Mouse (Mus musculus): Measurements from ENCODE around the gene Atg9a. TPM values are rescaled to one million over a fixed set of nuclear protein-coding genes. Genes with fewer than 3 reads are reported as not detected.

The Atg9a gene
- total RNA-seq (2023), result 83.0 and 94.0 TPM in 2 replicates

DNA sequence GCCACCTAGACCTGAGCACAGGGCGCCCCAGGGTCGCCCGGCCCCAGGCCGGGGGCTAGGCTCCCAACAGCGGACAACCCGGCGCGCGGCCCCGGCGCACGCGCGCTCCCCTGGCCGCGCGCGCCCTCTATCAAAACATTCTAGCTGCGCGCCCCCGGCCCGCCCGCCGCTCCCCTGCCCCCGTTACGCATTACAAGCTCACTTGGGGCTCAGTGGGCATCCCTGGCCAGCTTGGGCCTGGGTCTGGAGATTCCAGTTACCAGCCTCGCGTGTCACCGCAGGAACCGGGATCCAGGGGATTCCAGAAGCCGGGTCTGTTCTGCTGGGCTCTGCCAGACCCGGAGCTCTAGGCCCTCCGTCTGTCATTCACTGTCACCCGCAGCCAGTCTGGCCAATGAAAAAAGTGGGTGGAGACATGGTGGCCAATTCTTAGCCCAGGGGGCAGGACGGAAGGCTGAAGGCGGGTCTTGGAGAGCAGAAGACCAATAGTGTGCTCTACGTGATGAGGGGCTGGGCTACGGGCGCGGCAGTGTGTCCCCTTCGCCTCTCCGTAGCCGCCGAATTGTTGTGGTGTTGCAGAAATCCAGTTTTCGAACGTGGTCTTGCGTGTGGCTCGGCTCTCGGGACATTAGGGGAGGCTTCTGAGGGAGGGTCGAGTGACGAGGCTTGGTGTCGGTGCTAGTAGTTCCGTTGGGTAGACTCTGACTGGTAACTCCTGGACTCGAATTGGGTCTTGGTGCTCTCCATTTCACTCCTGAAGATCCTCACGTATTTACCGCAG is at the start of gene Atg9a, which contains the start of gene Ankzf1:
TSS of gene Atg9a (minus strand) at position 575 of the 781 bp plus-strand sequence.
TSS of gene Ankzf1 (plus strand) at position 530 of the 781 bp plus-strand sequence.

GRCm38 (mm10) chr1:75236117-75237050 is 44.4 kb upstream of the Atg9a start, which contains the start of gene Dnajb2:
Gene Dnajb2, plus strand, starts transcription at chr1:75236406.

GRCm38 (mm10) chr1:75231664-75232152 is 39.7 kb upstream of the Atg9a start, which contains the start of gene A630095N17Rik:
Gene A630095N17Rik, minus strand, starts transcription at chr1:75232102.

DNA sequence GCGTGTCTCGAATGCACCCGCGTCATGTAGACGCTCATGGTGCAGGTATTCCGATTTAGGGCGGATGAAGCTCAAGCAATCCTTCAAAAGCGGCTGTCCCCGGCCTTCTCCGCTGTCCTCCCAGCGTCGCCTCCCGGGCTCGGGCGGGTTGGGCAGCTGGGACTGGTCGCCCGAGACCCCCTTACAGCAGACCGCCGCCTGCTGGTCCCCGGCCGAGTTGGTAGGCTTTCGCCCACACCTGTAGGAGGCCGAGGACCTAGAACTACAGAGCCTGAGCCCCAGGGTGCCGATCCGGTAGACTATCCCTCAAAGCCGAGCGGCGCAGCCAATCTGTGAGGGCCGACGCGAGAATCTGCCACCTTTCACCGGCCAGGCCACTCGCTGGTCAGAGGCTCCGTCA is 27.5 kb upstream of the Atg9a start, which contains the start of gene Tuba4a:
TSS of gene Tuba4a (minus strand) at position 335 of the 400 bp plus-strand sequence.

GRCm38 (mm10) chr1:75210136-75211087 is 18.4 kb upstream of the Atg9a start, which contains the start of the genes Glb1l and Stk16:
Gene Glb1l, minus strand, starts transcription at chr1:75210813.
Gene Stk16, plus strand, starts transcription at chr1:75210838.

DNA sequence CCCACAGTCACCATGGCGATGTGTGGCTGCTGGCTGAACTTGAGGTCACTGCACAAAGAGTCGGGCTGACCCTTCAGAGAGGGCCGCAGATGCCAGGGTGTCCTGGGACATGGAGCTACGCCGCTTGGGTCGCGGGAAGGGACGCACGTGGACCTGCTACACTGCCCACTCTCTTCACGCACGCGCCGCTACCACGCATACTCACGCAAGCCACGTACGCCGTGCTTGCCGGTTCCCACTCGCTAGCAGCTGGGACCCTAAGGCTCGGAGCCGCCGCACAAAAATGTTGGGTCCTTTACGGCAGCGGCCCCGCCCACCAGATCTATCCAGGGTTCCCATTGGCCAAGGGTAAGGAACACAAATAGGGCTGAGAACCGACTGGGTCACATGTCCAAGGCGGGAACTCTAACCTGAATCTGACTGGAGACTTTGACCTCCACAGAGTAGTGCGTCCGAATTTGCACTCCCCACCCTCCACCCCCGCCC is 11.8 kb downstream of the Atg9a start, which contains the start of gene Abcb6:
TSS of gene Abcb6 (minus strand) at position 288 of the 486 bp plus-strand sequence.

DNA sequence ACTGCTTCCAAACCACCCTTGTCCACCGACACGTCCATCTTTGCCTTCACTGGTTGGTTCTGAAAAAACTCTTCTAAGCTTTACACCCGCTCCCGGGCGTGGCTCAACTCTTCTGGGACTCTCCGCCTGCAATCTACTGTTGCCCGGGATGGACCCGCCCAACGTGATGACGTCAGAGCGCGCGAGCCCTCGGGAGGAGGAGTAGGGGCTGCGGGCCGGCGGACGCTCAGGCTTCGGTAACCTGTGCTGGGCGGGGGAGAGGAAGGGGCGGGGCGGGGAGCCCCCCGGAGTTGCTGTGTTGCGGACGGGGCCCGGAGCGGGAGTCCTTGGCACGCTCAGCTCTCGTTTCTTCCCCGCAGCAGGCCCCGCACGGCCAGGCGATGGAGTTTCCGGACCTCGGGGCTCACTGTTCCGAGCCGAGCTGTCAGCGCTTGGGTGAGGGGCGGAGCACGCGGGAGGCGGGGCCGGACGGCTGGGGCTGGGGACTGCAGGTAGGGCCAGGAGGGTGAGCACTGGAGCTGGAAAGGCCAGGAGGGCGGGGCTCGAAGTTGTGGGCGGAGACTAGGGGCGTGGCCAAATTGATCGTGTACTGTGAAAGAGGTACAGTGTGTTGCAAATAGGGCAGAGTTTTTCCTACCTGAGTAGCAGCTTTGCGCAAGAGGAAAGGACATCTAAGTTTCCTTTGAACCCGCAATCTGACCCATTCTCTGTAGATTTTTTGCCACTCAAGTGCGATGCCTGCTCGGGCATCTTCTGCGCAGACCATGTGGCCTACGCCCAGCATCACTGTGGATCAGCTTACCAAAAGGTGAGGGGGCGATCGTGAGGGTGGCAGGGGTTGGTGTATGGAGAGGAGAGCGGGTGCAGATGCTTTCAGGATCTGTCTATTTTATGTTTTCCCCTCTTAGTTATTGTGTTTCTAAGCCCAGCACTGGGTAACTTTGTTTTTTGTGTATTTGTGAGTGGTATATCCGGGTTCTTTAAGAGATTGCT is 23.2 kb downstream of the Atg9a start, which contains the start of gene Zfand2b:
TSS of gene Zfand2b (plus strand) at position 175 of the 993 bp plus-strand sequence.

GRCm38 (mm10) chr1:75142301-75143261 is 49.4 kb downstream of the Atg9a start, which contains the start of the genes Cnppd1 and Retreg2:
Gene Cnppd1, minus strand, starts transcription at chr1:75142711.
Gene Retreg2, plus strand, starts transcription at chr1:75142778.

DNA sequence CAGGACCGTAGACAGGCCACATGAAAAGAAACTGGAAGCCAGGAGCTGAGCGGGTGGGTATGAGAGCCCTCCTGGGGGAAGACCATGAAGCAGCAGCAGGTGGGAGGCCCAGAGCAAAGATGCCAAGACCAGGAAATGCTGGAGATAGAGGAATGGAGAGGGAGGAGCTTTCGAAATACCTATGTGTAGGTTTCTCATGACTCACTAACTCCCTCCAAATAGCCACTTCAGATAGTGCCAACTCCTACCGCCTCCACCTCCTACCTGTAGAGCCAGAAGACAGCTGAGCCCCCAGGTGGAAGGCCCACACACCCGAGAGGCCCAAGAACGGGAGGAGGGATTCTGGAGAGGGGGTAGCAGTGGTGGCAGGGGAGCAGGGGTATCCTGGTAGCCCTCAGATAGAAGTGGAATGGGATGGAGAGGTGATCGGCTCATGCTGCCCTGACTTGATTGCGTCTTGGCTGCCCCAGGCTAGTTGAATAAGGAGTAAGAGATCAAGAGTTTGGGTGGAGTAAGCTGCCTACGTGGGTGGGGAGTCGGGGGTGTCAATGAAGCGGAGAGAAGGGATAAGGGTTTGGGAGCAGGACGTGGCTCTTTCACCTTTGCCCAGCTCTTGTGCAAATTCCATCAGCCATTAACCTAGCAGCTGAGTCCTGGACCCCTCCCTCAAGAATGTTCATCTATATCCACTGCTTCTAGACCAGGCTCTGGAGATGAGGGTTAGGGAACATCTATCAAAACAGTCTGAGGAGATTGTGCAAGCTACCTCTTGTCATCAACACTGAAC is 58.4 kb downstream of the Atg9a start, which contains the start of gene Slc23a3:
TSS of gene Slc23a3 (minus strand) at position 470 of the 787 bp plus-strand sequence.

Other genes with a start within 250 kb of the Atg9a start
- 0.48 and 0.95 TPM in 2 replicates for gene Ihh, start 240.5 kb downstream of the Atg9a start, total RNA-seq (2023)
- 7.6 and 8.1 TPM in 2 replicates for gene Nhej1, start 67.0 kb downstream of the Atg9a start, total RNA-seq (2023)
- gene Slc23a3, start 58.3 kb downstream of the Atg9a start, total RNA-seq (2023), result 0.66 and 1.6 TPM in 2 replicates
- gene Cnppd1, start 49.5 kb downstream of the Atg9a start, total RNA-seq (2023), result 93.3 and 112 TPM in 2 replicates
- gene Retreg2, start 49.4 kb downstream of the Atg9a start, total RNA-seq (2023), result 56.2 and 75.7 TPM in 2 replicates
- gene Zfand2b, start 23.6 kb downstream of the Atg9a start, total RNA-seq (2023), result 49.3 and 60.3 TPM in 2 replicates
- gene Abcb6, start 11.8 kb downstream of the Atg9a start, total RNA-seq (2023), result 3.5 and 3.7 TPM in 2 replicates
- gene Ankzf1, start within 50 bp of the Atg9a start, total RNA-seq (2023), result 13.6 and 14.8 TPM in 2 replicates
- 15.8 and 23.2 TPM in 2 replicates for gene Glb1l, start 18.6 kb upstream of the Atg9a start, total RNA-seq (2023)
- 115 and 135 TPM in 2 replicates for gene Stk16, start 18.6 kb upstream of the Atg9a start, total RNA-seq (2023)
- gene Tuba4a, start 27.7 kb upstream of the Atg9a start, total RNA-seq (2023), result 402 and 434 TPM in 2 replicates
- gene A630095N17Rik, start 39.9 kb upstream of the Atg9a start, total RNA-seq (2023), result not detected in 2 replicates
- 8.1 and 8.6 TPM in 2 replicates for gene Dnajb2, start 44.2 kb upstream of the Atg9a start, total RNA-seq (2023)
- not detected in 2 replicates for gene Ptprn, start 72.3 kb upstream of the Atg9a start, total RNA-seq (2023)
- gene Resp18, start 86.2 kb upstream of the Atg9a start, total RNA-seq (2023), result not detected in 2 replicates
- gene Dnpep, start 125.8 kb upstream of the Atg9a start, total RNA-seq (2023), result 22.2 and 23.2 TPM in 2 replicates
- not detected in 2 replicates for gene Des, start 168.1 kb upstream of the Atg9a start, total RNA-seq (2023)
- gene Speg, start 183.1 kb upstream of the Atg9a start, total RNA-seq (2023), result 0.54 TPM in 1 of 2 replicates, not detected in the other
- 31.5 and 33.7 TPM in 2 replicates for gene Gmppa, start 243.7 kb upstream of the Atg9a start, total RNA-seq (2023)